Mouse (Mus musculus): Measurements from ENCODE around the gene Iah1. TPM values are rescaled to one million over a fixed set of nuclear protein-coding genes. Genes with fewer than 3 reads are reported as not detected.

Iah1 gene
- polyA plus RNA-seq, 1 experiment from 2014 or later, result 41.9 TPM

GRCm38 (mm10) chr12:21289651-21290050 lies 26.5 kb upstream of the Iah1 start:
- H3K27me3 ChIP-seq, result no peaks in the 10 kb centered on the region
- no peak for ATAC-seq (ENCODE audit: low FRiP score)
- no peak overlapping the region for H3K27ac ChIP-seq
- H3K4me1 ChIP-seq, result peaks cover 19% of the 10 kb centered on the region
- H3K4me3 ChIP-seq (replicated peaks), result no peak overlapping the region
- H3K9ac ChIP-seq, result no peak overlapping the region
- 86% methylated on average over 6 of the region's 6 CpGs for WGBS
- H3K9me3 ChIP-seq, result no peaks in the 10 kb centered on the region
- peaks cover 34% of the 10 kb centered on the region for H3K36me3 ChIP-seq (replicated peaks)
- H3K4me2 ChIP-seq, result no peak overlapping the region

DNA sequence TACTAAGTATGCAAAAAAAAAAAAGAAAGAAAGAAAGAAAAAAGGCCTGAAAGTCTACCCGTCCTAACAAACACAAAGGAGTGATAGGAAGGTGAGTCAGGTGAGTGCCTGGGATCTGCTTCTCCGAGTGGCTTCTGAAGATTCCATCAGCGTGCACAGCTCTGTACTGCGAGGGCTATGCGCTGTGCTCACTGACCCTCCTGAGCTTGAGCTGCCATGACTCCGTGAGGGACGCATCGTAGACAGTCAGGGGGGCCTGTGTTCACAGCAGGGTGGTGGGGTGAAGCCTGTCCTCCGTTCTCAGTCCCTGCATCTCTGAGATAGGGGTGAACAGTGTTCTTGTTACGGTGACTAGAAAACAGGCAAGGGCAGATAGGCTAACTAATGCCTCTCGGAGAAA lies 17.3 kb upstream of the Iah1 start:
- H3K9me3 ChIP-seq, result no peaks in the 10 kb centered on the region
- H3K4me3 ChIP-seq (replicated peaks), result no peak overlapping the region
- no peak overlapping the region for H3K4me2 ChIP-seq
- H3K9ac ChIP-seq, result no peak overlapping the region
- no peak for ATAC-seq (ENCODE audit: low FRiP score)
- no peak overlapping the region for H3K27ac ChIP-seq
- peaks cover 90% of the 10 kb centered on the region for H3K36me3 ChIP-seq (replicated peaks)
- H3K27me3 ChIP-seq, result no peaks in the 10 kb centered on the region
- WGBS, result 97% methylated on average over 11 of the region's 11 CpGs
- no peaks in the 10 kb centered on the region for H3K4me1 ChIP-seq

- H3K9me3 ChIP-seq, result no peaks in the 10 kb centered on the region
- H3K36me3 ChIP-seq (replicated peaks), result peaks cover 90% of the 10 kb centered on the region
- ATAC-seq (ENCODE audit: low FRiP score), result no peak
- no peak overlapping the region for H3K9ac ChIP-seq
- H3K4me1 ChIP-seq, result no peaks in the 10 kb centered on the region
- H3K4me3 ChIP-seq (replicated peaks), result no peak overlapping the region
- 96% methylated on average over 7 of the region's 7 CpGs for WGBS
- H3K27me3 ChIP-seq, result no peaks in the 10 kb centered on the region
- H3K4me2 ChIP-seq, result no peak overlapping the region
- H3K27ac ChIP-seq, result no peak overlapping the region
Measured at GRCm38 (mm10) chr12:21301324-21301723, 14.9 kb upstream of the Iah1 start.

DNA sequence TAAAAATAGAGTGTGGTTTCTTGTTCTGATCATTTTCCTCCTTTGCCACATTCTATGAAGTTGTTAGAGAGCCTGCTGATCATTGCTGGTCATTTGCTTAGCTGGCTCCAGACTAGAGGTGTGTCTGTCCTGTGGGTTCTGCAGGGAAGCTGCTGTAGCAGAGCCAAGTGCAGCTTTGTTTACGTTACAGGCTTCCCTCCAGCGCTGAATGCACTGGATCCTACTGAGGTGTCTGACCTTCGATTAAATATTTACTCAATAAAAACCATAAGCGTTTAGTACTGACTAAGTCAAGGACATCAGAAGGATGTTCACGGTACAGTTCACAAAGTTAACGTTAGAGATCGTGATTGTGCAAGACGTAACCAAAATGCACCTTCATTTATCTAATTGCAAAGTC lies 14.3 kb upstream of the Iah1 start:
- Histone ChIP-seq H3K27ac (no peak overlapping the region), H3K9me3 (no peaks in the 10 kb centered on the region), H3K4me2 (no peak overlapping the region), H3K27me3 (no peaks in the 10 kb centered on the region), H3K4me3 (replicated peaks) (no peak overlapping the region), H3K4me1 (no peaks in the 10 kb centered on the region), H3K9ac (no peak overlapping the region), H3K36me3 (replicated peaks) (peaks cover 90% of the 10 kb centered on the region)
- WGBS, result 92% methylated on average over 8 of the region's 8 CpGs
- no peak for ATAC-seq (ENCODE audit: low FRiP score)

DNA sequence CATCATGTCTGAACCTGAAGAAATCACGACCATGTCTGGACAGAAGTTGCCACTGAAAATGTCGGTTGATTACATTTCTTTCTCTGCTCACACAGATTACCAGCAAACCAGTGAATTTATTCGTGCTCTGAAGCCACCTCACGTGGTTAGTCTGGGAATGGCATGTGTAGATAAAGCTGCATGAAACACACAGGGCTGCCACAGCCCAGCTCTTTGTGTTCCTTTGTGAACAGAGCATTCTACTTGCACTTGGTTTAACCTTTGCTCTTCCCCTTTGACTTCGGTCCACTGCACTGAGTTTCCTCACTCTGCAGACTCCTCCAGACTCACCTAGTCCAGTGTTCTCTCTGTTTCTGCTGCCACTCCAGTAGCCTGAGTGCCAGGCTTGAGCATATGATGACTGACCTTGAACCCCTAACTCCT lies 13.8 kb upstream of the Iah1 start:
- Histone ChIP-seq H3K4me1 (no peaks in the 10 kb centered on the region), H3K9ac (no peak overlapping the region), H3K36me3 (replicated peaks) (peaks cover 89% of the 10 kb centered on the region), H3K27me3 (no peaks in the 10 kb centered on the region), H3K4me2 (no peak overlapping the region), H3K4me3 (replicated peaks) (no peak overlapping the region), H3K27ac (no peak overlapping the region), H3K9me3 (no peaks in the 10 kb centered on the region)
- 93% methylated on average over 5 of the region's 5 CpGs for WGBS
- no peak for ATAC-seq (ENCODE audit: low FRiP score)

DNA sequence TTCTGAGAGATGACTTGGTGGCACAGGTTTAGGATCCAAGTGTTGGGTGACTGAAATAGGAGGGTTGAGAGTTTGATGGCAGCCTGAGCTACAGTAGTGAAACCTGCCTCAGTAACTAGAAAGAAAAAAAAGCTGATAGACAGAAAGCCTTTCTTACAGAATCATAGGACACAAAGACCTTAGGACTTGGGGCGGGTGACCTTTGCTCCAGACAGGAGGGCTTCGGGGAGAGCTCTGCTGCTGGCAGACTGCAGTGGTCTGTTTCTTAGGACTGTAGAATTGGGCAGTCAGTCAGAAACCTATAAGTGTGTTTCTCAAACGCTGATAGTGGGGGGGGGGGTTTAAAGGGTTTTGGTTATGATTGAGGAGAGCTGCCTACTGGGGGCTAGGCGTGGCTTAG lies 10.4 kb upstream of the Iah1 start:
- ATAC-seq (ENCODE audit: low FRiP score), result no peak
- Histone ChIP-seq H3K36me3 (replicated peaks) (peaks cover 96% of the 10 kb centered on the region), H3K4me3 (replicated peaks) (no peak overlapping the region), H3K27ac (no peak overlapping the region), H3K4me1 (no peaks in the 10 kb centered on the region), H3K4me2 (no peak overlapping the region), H3K9ac (no peak overlapping the region), H3K27me3 (no peaks in the 10 kb centered on the region), H3K9me3 (no peaks in the 10 kb centered on the region)
- WGBS, result 88% methylated on average over 4 of the region's 4 CpGs

- H3K4me3 ChIP-seq (replicated peaks), result no peak overlapping the region
- WGBS, result 85% methylated on average over 4 of the region's 4 CpGs
- H3K36me3 ChIP-seq (replicated peaks), result peaks cover 96% of the 10 kb centered on the region
- no peaks in the 10 kb centered on the region for H3K9me3 ChIP-seq
- H3K9ac ChIP-seq, result no peak overlapping the region
- ATAC-seq (ENCODE audit: low FRiP score), result no peak
- H3K27ac ChIP-seq, result no peak overlapping the region
- H3K4me1 ChIP-seq, result no peaks in the 10 kb centered on the region
- H3K4me2 ChIP-seq, result no peak overlapping the region
- no peaks in the 10 kb centered on the region for H3K27me3 ChIP-seq
Measured at GRCm38 (mm10) chr12:21306721-21307120, 9.5 kb upstream of the Iah1 start.

- WGBS, result 90% methylated on average over 5 of the region's 5 CpGs
- Histone ChIP-seq H3K4me2 (no peak overlapping the region), H3K36me3 (replicated peaks) (peaks cover 79% of the 10 kb centered on the region), H3K4me3 (replicated peaks) (no peak overlapping the region), H3K9me3 (no peaks in the 10 kb centered on the region), H3K4me1 (peaks cover 5% of the 10 kb centered on the region), H3K27me3 (no peaks in the 10 kb centered on the region), H3K27ac (no peak overlapping the region), H3K9ac (no peak overlapping the region)
- ATAC-seq (ENCODE audit: low FRiP score), result no peak
Measured at GRCm38 (mm10) chr12:21312201-21312600, 4.0 kb upstream of the Iah1 start.

GRCm38 (mm10) chr12:21316869-21317265 lies 678 bp downstream of the Iah1 start:
- H3K4me1 ChIP-seq, result peaks cover 9% of the 10 kb centered on the region
- H3K4me2 ChIP-seq, result peak overlapping the region; percentile 66
- H3K27ac ChIP-seq, result no peak overlapping the region
- no peaks in the 10 kb centered on the region for H3K27me3 ChIP-seq
- peaks cover 53% of the 10 kb centered on the region for H3K36me3 ChIP-seq (replicated peaks)
- WGBS, result 29% methylated on average over 7 of the region's 7 CpGs
- ATAC-seq (ENCODE audit: low FRiP score), result no peak
- 0 out of 2 replicates have a peak overlapping the region, but pooled peaks have one; percentile 77 for H3K9ac ChIP-seq
- no peaks in the 10 kb centered on the region for H3K9me3 ChIP-seq
- H3K4me3 ChIP-seq (replicated peaks), result peak overlapping the region; percentile 70

DNA sequence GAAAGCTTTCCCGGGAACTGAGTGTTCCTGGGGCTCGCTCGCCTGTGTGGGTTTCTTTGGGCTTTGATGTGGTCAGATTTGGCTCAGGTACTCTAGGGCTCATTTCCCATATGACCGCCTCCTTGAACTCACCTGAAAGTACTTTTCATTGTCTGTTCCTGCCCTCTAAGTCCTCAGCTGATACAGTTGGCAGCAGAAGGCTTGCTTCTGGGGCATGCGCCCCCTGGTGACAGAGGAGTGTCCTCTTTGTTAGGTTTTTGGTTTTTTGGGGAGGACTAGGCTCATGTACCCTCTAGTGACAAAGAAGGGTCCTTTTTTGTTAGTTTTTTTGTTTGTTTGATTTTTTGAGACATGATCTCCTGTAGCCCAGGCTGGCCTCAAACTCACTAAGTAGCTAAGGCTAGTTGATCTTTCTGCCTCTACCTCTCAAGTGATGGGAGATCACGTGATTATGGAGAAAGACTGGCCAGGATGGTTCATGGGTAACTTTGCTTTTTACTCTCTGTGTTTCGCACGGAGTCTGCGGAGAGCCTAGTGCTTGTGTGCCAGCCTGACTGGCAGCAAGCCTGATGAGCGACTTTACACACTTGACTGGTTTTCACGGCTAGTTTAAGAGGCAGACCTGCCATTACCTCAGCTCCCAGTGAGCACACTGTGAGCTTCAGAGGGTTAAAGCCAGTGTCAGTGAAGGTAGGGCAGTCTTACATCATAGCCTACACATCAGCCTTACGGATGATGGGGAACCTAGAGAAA lies 2.1 kb downstream of the Iah1 start:
- Histone ChIP-seq H3K4me3 (replicated peaks) (no peak overlapping the region), H3K9me3 (no peaks in the 10 kb centered on the region), H3K4me1 (peaks cover 9% of the 10 kb centered on the region), H3K4me2 (no peak overlapping the region), H3K27me3 (no peaks in the 10 kb centered on the region), H3K27ac (no peak overlapping the region), H3K9ac (no peak overlapping the region), H3K36me3 (replicated peaks) (peaks cover 53% of the 10 kb centered on the region)
- no peak for ATAC-seq (ENCODE audit: low FRiP score)
- 79% methylated on average over 12 of the region's 12 CpGs for WGBS

GRCm38 (mm10) chr12:21320317-21320716 lies 4.1 kb downstream of the Iah1 start:
- H3K36me3 ChIP-seq (replicated peaks), result peaks cover 46% of the 10 kb centered on the region
- ATAC-seq (ENCODE audit: low FRiP score), result no peak
- WGBS, result 89% methylated on average over 4 of the region's 4 CpGs

GRCm38 (mm10) chr12:21321170-21321569 lies 5.0 kb downstream of the Iah1 start:
- H3K36me3 ChIP-seq (replicated peaks), result peaks cover 55% of the 10 kb centered on the region
- no peak overlapping the region for H3K4me2 ChIP-seq
- H3K4me3 ChIP-seq (replicated peaks), result no peak overlapping the region
- ATAC-seq (ENCODE audit: low FRiP score), result no peak
- no peaks in the 10 kb centered on the region for H3K9me3 ChIP-seq
- H3K27me3 ChIP-seq, result no peaks in the 10 kb centered on the region
- no peak overlapping the region for H3K27ac ChIP-seq
- WGBS, result 87% methylated on average over 9 of the region's 9 CpGs
- no peak overlapping the region for H3K9ac ChIP-seq
- peaks cover 9% of the 10 kb centered on the region for H3K4me1 ChIP-seq

More at GRCm38 (mm10) chr12:21320317-21320716, 4.1 kb downstream of the Iah1 start:
- Histone ChIP-seq H3K4me1 (peaks cover 9% of the 10 kb centered on the region), H3K9me3 (no peaks in the 10 kb centered on the region), H3K9ac (no peak overlapping the region), H3K4me3 (replicated peaks) (no peak overlapping the region), H3K27me3 (no peaks in the 10 kb centered on the region), H3K27ac (no peak overlapping the region), H3K4me2 (no peak overlapping the region)

DNA sequence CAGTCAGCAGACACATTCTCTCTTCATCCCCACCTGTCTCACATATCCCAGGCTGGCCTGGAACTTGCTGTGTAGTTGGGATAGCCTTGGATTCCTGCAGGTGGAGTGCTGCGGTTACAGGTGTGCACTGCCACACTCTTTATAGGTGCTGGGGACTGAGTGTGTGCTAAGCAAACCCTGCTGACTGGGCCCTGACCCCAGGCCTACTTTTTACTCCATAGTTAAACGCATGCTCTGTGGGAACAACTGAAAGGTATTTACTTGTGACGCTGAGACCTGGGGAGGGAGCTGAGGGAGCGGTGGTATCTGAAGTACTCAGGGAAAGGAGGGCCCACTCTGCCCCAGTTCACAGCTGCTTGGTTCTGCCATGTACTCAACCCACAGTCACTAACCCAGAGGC lies 6.1 kb downstream of the Iah1 start:
- Histone ChIP-seq H3K9me3 (no peaks in the 10 kb centered on the region), H3K4me3 (replicated peaks) (no peak overlapping the region), H3K4me1 (peaks cover 3% of the 10 kb centered on the region), H3K36me3 (replicated peaks) (peaks cover 66% of the 10 kb centered on the region), H3K9ac (no peak overlapping the region), H3K4me2 (no peak overlapping the region), H3K27me3 (no peaks in the 10 kb centered on the region), H3K27ac (no peak overlapping the region)
- WGBS, result 85% methylated on average over 4 of the region's 4 CpGs
- ATAC-seq (ENCODE audit: low FRiP score), result no peak
